Mouse (Mus musculus) kidney, adult 9 months (tissue): ENCODE results near the gene Tomm70a.

Experiments
- DNase-seq: peaks from one replicate; pipeline ENCODE4 v3.0.0; 2022

The Tomm70a gene

DNA sequence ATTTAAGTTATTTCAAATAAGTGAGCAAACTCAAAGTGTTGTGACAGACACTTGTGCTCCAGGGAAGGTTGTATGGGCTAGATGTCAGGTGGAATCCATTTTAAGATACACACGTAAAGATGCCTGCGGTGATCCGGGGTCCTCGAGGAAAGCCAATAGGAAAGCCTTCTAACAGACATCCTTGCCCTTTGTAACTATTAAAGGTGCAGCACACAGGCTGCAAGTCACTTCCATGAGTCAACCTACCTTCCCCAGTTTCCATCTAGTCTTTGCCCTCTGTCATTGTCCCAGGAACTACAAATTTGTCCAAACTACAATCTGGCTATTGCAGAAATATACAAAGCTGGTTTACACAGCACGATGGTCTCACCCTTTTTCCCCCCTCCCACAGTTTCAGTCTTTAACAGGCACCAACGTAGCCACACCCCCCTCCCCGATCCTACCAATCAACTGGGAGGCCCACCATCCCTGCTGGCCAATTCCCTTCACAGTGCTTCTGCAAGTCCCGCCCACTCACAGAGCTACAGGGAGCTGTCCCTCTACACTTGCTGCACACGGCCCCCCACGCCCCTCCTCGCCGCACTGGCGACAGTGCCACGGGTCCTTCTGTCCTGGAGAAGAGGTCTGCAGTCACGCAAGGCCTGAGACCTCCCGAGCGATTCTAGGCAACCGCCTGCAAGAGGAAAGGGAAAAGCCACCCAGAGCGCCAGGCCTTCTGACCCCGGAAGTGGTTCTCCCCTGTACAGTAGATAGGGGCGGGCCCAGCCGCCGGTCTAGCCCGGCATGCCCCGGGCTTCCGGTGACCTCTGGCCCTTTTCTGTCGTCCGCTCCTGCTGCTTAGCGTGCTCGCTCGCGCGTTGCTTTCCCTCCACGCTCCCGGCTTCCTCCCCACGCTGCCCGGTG lies at the start of gene Tomm70a:
Gene Tomm70a (plus strand): TSS at position 791 of the 903 bp plus-strand sequence.
- DNase-seq = peak; percentile 96

DNA sequence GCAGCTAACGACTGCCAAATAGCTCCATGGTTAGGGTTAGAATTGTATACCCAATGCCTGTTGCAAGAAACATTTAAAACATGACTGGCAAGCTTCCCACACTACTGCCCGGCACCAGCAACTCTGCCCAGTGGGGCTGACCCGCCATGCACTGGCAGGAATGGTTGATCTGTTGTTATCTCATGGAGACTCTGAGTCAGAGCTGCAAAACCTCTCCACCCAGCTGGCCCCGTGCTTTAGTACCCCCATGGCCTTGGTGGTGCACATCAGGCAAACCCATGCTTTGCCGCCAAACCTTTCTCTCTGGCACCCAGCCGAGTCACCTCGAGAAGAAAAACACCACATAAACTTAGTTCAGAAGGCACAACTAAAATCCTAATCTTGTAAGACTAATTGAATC lies 45.5 kb upstream of the Tomm70a start:
- DNase-seq = no peak

DNA sequence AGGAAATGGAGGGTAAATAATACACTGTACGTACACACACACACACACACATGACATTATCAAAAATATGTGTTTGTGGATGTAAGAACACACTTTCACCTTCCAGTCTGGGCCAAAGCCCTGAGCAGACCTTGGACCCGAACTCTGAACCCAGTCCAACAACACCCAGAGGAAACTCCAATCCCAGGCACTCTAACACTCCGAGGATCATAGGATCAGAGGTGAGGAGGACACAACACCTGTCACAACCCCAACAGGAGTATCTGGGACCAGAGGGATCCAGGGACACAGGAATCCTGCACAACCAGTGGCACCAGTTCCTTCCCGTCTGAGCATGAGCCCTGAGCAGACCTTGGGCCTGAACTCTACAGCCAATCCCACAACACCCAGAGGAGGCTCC lies 41.9 kb upstream of the Tomm70a start:
- DNase-seq = no peak

- peak; percentile 52 for DNase-seq
Measured at GRCm38 (mm10) chr16:57092460-57092859, 29.0 kb upstream of the Tomm70a start.

GRCm38 (mm10) chr16:57092911-57093605 lies 28.4 kb upstream of the Tomm70a start:
- DNase-seq = no peak

- DNase-seq = peak; percentile 62
Measured at GRCm38 (mm10) chr16:57098468-57099144, 22.9 kb upstream of the Tomm70a start.

- no peak for DNase-seq
Measured at GRCm38 (mm10) chr16:57099572-57100237, 21.8 kb upstream of the Tomm70a start.

GRCm38 (mm10) chr16:57101174-57101573 lies 20.3 kb upstream of the Tomm70a start:
- DNase-seq = peak; percentile 88

DNA sequence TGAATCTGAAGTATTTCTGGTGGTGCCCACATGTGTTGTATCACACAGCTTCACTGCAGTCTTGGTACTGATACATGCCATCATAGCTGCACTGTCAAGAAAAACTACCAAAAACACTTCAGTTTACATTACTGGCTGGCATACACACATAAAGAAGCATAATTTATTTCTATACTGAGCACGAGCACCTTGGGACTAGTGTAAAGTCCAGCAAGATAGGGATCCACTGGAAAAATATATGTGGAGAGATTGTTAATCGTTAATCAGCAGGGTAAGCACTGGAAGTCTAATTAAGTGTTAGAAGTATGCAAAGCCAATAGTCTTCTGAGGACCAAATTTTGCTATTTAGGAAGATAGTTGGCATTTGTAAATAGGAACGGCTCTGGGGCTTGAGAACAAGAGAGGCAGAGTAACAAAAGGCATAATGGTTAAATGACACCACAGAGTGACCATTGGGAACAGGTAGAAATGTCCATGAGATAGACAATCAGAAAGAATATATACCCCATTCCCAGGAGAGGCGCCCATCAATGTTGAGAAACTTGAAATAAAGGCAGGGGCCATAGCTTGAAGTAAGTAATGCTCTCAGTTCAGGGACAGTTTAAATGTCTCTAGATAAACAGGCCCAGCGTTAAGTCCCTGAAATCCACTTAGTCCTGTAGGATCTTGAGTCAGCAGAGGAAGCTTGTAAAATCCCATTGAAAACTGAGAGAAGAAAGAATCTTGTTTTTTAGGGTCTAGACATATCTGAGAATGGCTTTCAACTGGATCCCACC lies 15.1 kb upstream of the Tomm70a start:
- DNase-seq = no peak

- peak; percentile 48 for DNase-seq
Measured at GRCm38 (mm10) chr16:57116066-57116465, 5.4 kb upstream of the Tomm70a start.

DNA sequence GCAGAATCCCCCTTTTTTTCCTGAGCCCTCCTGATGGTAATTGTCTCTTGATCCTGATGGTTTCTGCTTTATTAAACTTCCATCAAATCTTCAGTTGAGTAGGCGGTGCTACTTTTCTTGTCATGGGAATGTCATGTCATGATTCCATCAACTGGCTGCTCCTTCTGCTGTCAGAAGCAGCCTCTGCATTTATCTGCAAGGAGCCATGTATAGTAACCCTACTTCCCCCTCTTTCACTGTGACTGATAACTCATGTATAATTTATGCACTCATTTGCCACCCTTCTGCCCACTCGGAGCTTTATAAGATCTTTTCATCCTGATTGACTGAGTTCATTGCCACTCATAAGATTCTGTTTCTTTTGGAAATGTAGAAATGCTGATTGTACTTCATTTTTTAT lies 3.9 kb upstream of the Tomm70a start:
- DNase-seq = no peak

DNA sequence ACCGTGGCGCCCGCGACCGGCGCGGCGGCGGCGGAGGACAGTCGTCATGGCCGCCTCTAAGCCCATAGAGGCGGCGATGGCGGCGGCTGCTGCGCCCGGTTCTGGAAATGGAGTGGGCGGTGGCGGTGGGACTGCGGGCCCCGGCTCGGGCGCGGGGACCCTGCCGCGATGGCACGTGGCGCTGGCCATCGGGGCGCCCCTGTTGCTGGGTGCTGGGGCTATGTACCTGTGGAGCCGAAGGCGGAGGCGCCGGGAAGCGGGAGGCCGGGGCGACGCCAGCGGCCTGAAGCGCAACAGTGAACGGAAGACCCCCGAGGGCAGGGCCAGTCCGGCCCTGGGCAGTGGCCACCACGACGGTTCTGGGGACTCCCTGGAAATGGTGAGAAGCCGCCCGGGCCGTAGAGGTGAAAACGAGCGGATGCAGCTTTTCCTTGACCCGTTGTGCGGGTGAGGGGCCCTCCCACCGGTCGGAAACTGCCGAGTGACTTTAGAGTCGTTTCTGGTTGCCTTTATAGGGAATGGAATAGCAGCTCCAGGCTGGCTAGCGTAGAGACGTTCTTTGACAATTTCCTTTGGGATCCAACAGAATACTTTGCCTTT lies 413 bp downstream of the Tomm70a start:
- no peak for DNase-seq

- DNase-seq = no peak
Measured at GRCm38 (mm10) chr16:57122682-57123445, 1.4 kb downstream of the Tomm70a start.

- no peak for DNase-seq
Measured at GRCm38 (mm10) chr16:57126268-57126667, 4.8 kb downstream of the Tomm70a start.

GRCm38 (mm10) chr16:57127825-57128224 lies 6.3 kb downstream of the Tomm70a start:
- DNase-seq = no peak

- DNase-seq = no peak
Measured at GRCm38 (mm10) chr16:57130752-57131400, 9.4 kb downstream of the Tomm70a start.

- DNase-seq = no peak
Measured at GRCm38 (mm10) chr16:57131544-57131943, 10.0 kb downstream of the Tomm70a start.

GRCm38 (mm10) chr16:57132326-57132725 lies 10.8 kb downstream of the Tomm70a start:
- DNase-seq = no peak

GRCm38 (mm10) chr16:57133611-57134010 lies 12.1 kb downstream of the Tomm70a start:
- DNase-seq = no peak

- DNase-seq = no peak
Measured at GRCm38 (mm10) chr16:57144741-57145140, 23.2 kb downstream of the Tomm70a start.
